Mouse (Mus musculus): ENCODE measurements at regions not wholly inside any gene's neighbourhood (a gene's known extent, or its start where the extent isn't known, plus 50 kb on each side); places are given as distances from the start of the nearest gene placed in this dataset.
"Not testable (repeated sequence)": the region's sequence is repeated elsewhere in the genome, so short reads cannot be mapped to it uniquely, and the experiment has no call there.

GRCm38 (mm10) chr15:24358398-24358797, 1055.2 kb downstream of the Basp1 start:
- DNase-seq (ENCODE audit: low read depth, low spot score), result no peak

GRCm38 (mm10) chr15:24348975-24349560, 1064.5 kb downstream of the Basp1 start:
- DNase-seq (ENCODE audit: low read depth, low spot score), result no peak

DNA sequence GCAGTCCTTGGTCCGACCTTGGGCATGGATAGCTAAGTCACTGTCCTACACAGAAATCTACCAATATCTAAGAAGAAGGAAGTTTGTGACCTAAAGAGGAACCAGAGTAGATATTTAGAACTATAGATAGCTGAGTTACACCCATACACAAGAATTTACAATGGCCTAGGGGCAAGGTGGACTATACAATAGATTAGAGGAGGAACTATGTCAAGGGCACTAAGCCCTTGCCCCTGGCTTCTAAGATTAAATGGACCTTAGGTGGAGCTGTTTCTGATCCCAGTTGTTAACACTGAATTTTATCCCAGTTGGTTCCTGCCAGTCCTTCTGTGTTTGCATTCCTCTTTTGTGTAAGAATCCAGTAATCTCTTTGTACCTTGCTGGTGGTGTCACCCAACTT, 1077.7 kb downstream of the Basp1 start:
- not testable (repeated sequence) for DNase-seq (ENCODE audit: low read depth, low spot score)

DNA sequence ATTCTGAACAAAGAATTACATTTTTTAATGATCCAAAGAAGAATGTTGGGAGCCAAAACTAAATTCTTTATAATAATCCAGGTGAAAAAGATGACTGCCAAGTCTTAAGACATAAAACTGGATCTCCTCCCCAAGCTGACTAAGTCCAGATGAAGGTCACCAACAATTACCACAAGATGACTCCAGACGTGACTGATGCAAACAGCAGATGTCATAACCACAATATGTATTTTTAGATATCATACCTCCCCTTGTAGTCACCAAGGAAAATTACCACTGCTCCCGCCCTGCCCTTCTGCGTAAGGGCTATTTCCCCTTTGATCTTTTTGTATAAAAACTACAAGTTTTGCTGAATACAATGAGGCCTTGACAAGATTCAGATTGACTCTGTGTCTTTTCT, 1110.4 kb downstream of the Basp1 start:
- not testable (repeated sequence) for DNase-seq (ENCODE audit: low read depth, low spot score)

GRCm38 (mm10) chr15:24297236-24297635, 1116.3 kb downstream of the Basp1 start:
- no peak for DNase-seq (ENCODE audit: low read depth, low spot score)

DNA sequence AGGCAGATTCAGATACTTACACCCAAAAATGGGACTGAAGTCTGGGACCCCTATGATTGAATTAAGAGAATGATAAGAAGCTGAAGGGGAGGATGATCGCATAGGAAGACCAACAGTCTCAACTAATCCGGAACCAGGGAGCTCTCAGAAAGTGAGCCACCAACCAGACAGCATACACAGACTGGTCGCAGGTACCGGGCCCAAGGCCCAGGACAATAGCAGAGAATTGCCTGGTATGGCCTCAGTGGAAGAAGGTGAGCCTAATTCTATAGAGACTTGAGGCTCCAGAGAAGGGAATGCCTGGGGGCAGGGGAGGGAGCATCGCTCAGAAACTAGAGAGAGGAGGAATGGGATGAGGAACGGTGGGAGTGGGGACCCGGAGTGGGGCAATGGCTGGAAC, 1116.8 kb downstream of the Basp1 start:
- DNase-seq (ENCODE audit: low read depth, low spot score), result no peak

GRCm38 (mm10) chr15:24275100-24275499, 1138.5 kb downstream of the Basp1 start:
- no peak for DNase-seq (ENCODE audit: low read depth, low spot score)

GRCm38 (mm10) chr15:24267360-24267759, 1146.2 kb downstream of the Basp1 start:
- no peak for DNase-seq (ENCODE audit: low read depth, low spot score)
